Mouse (Mus musculus) macrophage (primary cell): ENCODE data around the gene Rpia. TPM values are rescaled to one million over a fixed set of nuclear protein-coding genes. Genes with fewer than 3 reads are reported as not detected.

Source experiments
- H3K27ac ChIP-seq: fragments of 350-480 bp; formaldehyde crosslinking; 2 replicates; pipeline ENCODE4 v1.9.0; 2021
- H3K36me3 ChIP-seq: fragments of 350-480 bp; formaldehyde crosslinking; 2 replicates; pipeline ENCODE4 v1.9.0; 2021; ENCODE audit errors: inconsistent target
- H3K4me3 ChIP-seq: fragments of 350-480 bp; formaldehyde crosslinking; 2 replicates; pipeline ENCODE4 v1.9.0; 2021; ENCODE audit errors: inconsistent target
- H3K79me2 ChIP-seq: fragments of 350-480 bp; formaldehyde crosslinking; 2 replicates; pipeline ENCODE4 v1.9.0; 2021; ENCODE audit errors: inconsistent target
- WGBS: methylation state at CpG from one replicate; pipeline ENCODE4 v1.1.7; 2026; ENCODE audit warnings: inconsistent platforms; ENCODE audit not compliant: missing documents; 5-methylcytosine and 5-hydroxymethylcytosine counted together
- polyA plus RNA-seq: library from polyadenylated mRNA; stranded (reverse); fragments of 250-400 nt; gene quantifications from 3 replicates; pipeline ENCODE4 v1.2.4, GENCODE M21; 2018; ENCODE audit warnings: inconsistent platforms

Gene Rpia
- polyA plus RNA-seq, 1 experiment from 2014 or later = 8.3 TPM

- no peak overlapping the region for H3K27ac ChIP-seq
- no peaks in the 10 kb centered on the region for H3K36me3 ChIP-seq
- no peaks in the 10 kb centered on the region for H3K79me2 ChIP-seq
- WGBS = 90% methylated on average over 10 of the region's 12 CpGs
- no peak overlapping the region for H3K4me3 ChIP-seq
Observed at GRCm38 (mm10) chr6:70716701-70717393, 75.2 kb downstream of the Rpia start.

Other genes starting within 250 kb of the Rpia start
- gene Eif2ak3, start 52.3 kb upstream of the Rpia start, polyA plus RNA-seq = 11.0 to 14.7 TPM (median 11.2 TPM) in 3 replicates
- gene Tex37, start 126.7 kb upstream of the Rpia start, polyA plus RNA-seq = not detected in 3 replicates
- not detected in 3 replicates for gene Foxi3, start 164.3 kb upstream of the Rpia start, polyA plus RNA-seq